Mouse (Mus musculus) neural tube, embryonic 12.5 days (tissue): Measurements from ENCODE around the gene Clcn7. TPM values are rescaled to one million over a fixed set of nuclear protein-coding genes. Genes with fewer than 3 reads are reported as not detected.

Source experiments
- ATAC-seq: fragments of 200-750 bp; cut with Nextera tagmentation; 2 replicates; pipeline ENCODE4 v1.8.0; 2017; ENCODE audit warnings: low read depth, mild to moderate bottlenecking, moderate TSS enrichment, moderate library complexity; ENCODE audit not compliant: low FRiP score
- H3K27ac ChIP-seq: fragments of 300-500 bp; sonication (generic); 2 replicates; pipeline ENCODE4 v1.5.1; 2016
- H3K27me3 ChIP-seq: fragments of 300-500 bp; sonication (generic); replicated peaks from 2 replicates; pipeline ENCODE4 v1.6.1; 2016; ENCODE audit warnings: mild to moderate bottlenecking
- H3K36me3 ChIP-seq: fragments of 300-500 bp; sonication (generic); 2 replicates; pipeline ENCODE4 v1.6.1; 2016; ENCODE audit warnings: mild to moderate bottlenecking
- H3K4me1 ChIP-seq: fragments of 300-500 bp; sonication (generic); 2 replicates; pipeline ENCODE4 v1.6.1; 2016
- H3K4me2 ChIP-seq: fragments of 300-500 bp; sonication (generic); replicated peaks from 2 replicates; pipeline ENCODE4 v1.6.1; 2016; ENCODE audit warnings: mild to moderate bottlenecking
- H3K4me3 ChIP-seq: fragments of 300-500 bp; sonication (generic); 2 replicates; pipeline ENCODE4 v1.5.1; 2016
- H3K9ac ChIP-seq: fragments of 300-500 bp; sonication (generic); 2 replicates; pipeline ENCODE4 v1.6.1; 2016; ENCODE audit warnings: mild to moderate bottlenecking
- H3K9me3 ChIP-seq: fragments of 300-500 bp; sonication (generic); 2 replicates; pipeline ENCODE4 v1.6.1; 2016; ENCODE audit warnings: mild to moderate bottlenecking
- WGBS: fragments of 180-500 bp; shearing (Covaris S2); methylation state at CpG from one replicate; pipeline ENCODE4 v1.1.7; 2016; 5-methylcytosine and 5-hydroxymethylcytosine counted together
- polyA plus RNA-seq: library from polyadenylated mRNA; unstranded; fragments of >200 nt; fragmentation: Nextera tagmentation; extraction: Ambion mirVana; gene quantifications from 2 replicates; pipeline ENCODE4 v1.2.1, GENCODE M21; 2016

Gene Clcn7
- polyA plus RNA-seq, 1 experiment from 2014 or later: 25.1 TPM

DNA sequence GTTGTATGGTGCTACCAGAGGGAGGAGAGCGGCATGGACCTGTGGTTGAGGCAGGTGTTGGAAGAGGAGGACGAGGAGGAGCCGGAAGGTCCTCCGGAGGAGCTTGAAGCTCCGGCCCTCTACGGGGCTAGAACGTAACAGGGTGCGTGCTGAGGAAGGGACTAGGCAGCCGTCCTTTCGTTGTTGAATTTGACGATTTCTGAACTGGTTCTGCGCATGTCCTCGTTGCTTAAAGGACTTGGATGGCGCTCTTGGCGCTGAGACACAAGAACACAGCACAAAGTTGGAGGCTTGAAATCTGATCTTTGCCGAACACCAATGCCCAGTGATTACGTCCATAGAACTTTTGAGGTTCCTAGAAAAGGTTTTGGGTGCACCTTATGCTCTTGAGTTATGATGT is 51.8 kb downstream of the Clcn7 start:
- Histone ChIP-seq H3K4me2 (peak overlapping the region; percentile 96), H3K27ac (no peak overlapping the region), H3K4me1 (peaks cover 25% of the 10 kb centered on the region), H3K4me3 (peak overlapping the region; percentile 78), H3K9me3 (no peaks in the 10 kb centered on the region), H3K9ac (peak overlapping the region; percentile 87), H3K27me3 (no peaks in the 10 kb centered on the region), H3K36me3 (no peaks in the 10 kb centered on the region)
- peak; percentile 15; the same call in 1 of the 2 replicates for ATAC-seq
- 10% methylated on average over 17 of the region's 17 CpGs for WGBS

DNA sequence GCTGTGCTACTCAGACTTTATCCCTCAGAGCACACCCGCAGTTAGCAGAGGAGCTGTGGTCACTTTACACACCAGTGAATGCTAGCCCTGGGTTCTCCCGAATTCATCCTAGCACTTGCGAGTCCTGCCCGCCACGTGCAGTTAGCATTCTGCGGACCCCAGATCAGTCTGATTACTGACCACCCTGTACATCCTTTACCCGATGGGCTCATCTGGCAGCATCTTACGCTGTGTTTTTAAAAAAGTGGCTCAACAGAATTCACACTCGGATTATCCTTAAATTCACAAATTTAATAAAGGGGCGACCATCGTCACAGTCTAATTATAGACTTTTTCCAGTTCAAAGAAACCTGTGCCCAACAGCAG is 54.6 kb downstream of the Clcn7 start:
- Histone ChIP-seq H3K9ac (peak overlapping the region; percentile 82), H3K27me3 (no peaks in the 10 kb centered on the region), H3K9me3 (no peaks in the 10 kb centered on the region), H3K36me3 (peaks cover 8% of the 10 kb centered on the region; the same call in 1 of the 2 replicates), H3K4me2 (peak overlapping the region; percentile 86), H3K4me1 (peaks cover 29% of the 10 kb centered on the region), H3K4me3 (peak overlapping the region; percentile 98), H3K27ac (no peak overlapping the region)
- 7% methylated on average over 11 of the region's 11 CpGs for WGBS
- no peak for ATAC-seq

DNA sequence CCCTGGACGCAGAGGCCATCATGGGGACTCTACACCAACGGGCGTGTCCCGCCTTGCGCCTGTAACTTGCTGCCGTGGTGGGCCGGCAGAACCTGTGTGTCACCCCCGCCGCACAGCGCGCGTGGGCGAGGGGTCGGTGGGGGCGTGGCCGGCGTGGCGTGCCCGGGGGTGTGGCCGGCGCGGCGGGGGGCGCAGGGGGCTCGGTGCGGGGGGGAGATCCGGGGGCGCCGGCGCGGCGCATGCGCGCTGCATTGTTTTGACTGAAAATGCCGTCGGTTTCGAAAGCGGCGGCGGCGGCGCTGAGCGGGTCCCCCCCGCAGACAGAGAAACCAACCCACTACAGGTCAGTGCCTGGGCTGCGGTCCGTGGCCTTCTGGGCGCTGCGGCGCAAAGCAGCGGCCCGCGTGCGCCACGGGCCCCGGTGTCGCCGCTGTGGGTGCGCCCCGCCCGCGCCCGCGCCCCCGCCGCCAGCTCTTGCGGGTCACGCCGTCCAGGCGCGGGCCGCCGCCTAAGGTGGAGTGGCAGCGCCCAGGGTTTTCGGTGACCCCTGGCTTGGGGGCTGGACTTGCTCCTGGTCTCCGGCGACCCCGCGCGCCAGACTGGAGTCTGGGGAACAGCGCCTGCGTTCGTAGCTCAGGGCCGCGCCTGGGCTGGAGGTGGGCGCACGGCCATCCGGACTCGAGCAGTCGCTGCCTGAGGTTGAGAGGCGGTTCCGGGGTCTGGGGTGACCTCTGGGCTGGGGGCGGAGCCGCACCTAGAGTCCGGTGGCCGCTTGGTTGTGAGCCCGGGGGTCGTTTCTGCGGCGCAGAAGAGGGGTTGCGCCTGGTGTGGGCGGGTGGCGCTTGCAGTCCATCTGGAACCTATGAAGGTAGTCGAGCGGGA is 55.2 kb downstream of the Clcn7 start, which contains the start of gene Unkl:
TSS of gene Unkl (plus strand) at position 248 of the 882 bp plus-strand sequence.
- H3K9me3 ChIP-seq: no peaks in the 10 kb centered on the region
- H3K27ac ChIP-seq: no peak within 1 kb of the TSS
- peaks cover 26% of the 10 kb centered on the region for H3K4me1 ChIP-seq
- H3K27me3 ChIP-seq: no peaks in the 10 kb centered on the region
- H3K9ac ChIP-seq: peak within 1 kb of the TSS; percentile 82
- under 1% methylated on average over 103 of the region's 104 CpGs for WGBS
- ATAC-seq: peak; percentile 35
- peak within 1 kb of the TSS; percentile 98 for H3K4me3 ChIP-seq
- H3K4me2 ChIP-seq: peak within 1 kb of the TSS; percentile 86
- peaks cover 8% of the 10 kb centered on the region; the same call in 1 of the 2 replicates for H3K36me3 ChIP-seq

GRCm38 (mm10) chr17:25189091-25189490 is 55.9 kb downstream of the Clcn7 start:
- WGBS: 5% methylated on average over 15 of the region's 16 CpGs
- peak overlapping the region; percentile 98 for H3K4me3 ChIP-seq
- H3K27ac ChIP-seq: no peak overlapping the region
- H3K27me3 ChIP-seq: no peaks in the 10 kb centered on the region
- peak overlapping the region; percentile 82 for H3K9ac ChIP-seq
- H3K4me1 ChIP-seq: peaks cover 25% of the 10 kb centered on the region
- H3K4me2 ChIP-seq: peak overlapping the region; percentile 86
- peaks cover 8% of the 10 kb centered on the region; the same call in 1 of the 2 replicates for H3K36me3 ChIP-seq
- no peaks in the 10 kb centered on the region for H3K9me3 ChIP-seq
- no peak for ATAC-seq

- Histone ChIP-seq H3K4me1 (no peaks in the 10 kb centered on the region), H3K4me2 (no peak overlapping the region), H3K4me3 (no peak overlapping the region), H3K9me3 (no peaks in the 10 kb centered on the region), H3K27ac (no peak overlapping the region), H3K36me3 (peaks cover 52% of the 10 kb centered on the region), H3K9ac (no peak overlapping the region), H3K27me3 (no peaks in the 10 kb centered on the region)
- no peak for ATAC-seq
- 96% methylated on average over 4 of the region's 4 CpGs for WGBS
These were observed 69.2 kb downstream of the Clcn7 start for GRCm38 (mm10) chr17:25202401-25202800.

DNA sequence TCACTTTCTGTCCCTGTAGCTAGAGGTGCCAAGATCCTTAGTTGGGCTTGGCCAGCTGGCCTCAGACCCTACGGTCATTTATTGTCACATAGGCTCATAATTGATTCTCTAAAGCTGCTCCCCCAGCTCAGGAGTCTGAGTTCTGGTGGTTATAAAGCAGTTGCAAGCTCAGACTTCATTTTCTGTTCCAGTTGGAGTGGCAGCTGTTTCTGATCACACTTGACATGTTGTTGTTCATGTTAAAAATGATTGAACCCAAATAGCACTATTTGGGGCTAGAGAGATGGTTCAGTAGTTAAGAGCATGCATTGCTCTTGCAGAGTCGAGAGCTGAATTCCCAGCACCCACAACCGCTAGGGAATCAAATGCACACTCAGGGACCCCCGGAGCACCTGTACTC is 76.8 kb downstream of the Clcn7 start:
- no peak for ATAC-seq
- no peak overlapping the region for H3K27ac ChIP-seq
- H3K9me3 ChIP-seq: no peaks in the 10 kb centered on the region
- no peak overlapping the region for H3K4me3 ChIP-seq
- 94% methylated on average over 4 of the region's 4 CpGs for WGBS
- H3K27me3 ChIP-seq: no peaks in the 10 kb centered on the region
- peaks cover 89% of the 10 kb centered on the region for H3K36me3 ChIP-seq
- H3K4me2 ChIP-seq: no peak overlapping the region
- no peak overlapping the region for H3K9ac ChIP-seq
- no peaks in the 10 kb centered on the region for H3K4me1 ChIP-seq

DNA sequence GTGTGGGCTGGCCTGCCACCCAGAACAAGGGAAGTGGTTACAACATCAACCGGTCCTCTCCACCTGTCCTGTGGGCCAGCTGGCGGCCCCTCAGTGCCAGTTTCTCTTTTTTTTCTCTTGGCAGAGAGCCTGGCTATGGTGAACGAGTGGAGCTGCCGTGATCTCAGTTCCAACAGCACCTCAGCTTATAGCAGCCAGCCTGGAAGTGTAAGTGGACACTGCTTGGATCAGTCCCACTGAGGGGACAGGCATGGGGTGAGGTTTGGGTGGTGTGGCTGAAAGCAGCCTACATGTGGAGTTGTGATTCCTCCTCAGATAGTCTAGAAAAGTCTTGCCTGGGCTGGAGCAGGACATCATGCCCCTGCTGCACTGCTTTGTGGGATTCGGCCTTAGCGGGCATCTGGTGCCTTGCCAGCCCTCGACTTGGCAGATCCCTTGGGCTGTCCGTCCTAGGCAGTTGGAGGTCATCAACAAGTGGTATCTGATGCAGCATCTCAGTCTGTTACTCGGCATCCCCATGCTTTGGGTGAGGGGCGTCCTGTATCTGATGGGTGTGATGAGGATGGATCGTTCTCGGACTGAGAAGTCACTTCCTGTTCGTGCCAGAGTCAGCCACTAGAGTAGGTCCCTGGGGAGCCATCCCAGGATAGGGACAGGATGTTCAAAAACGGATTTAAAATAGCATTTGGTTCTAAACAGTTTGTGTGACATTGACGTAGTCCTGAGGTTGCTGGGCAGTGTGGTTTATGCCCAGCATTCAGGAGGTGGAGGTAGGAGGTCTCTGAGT is 77.7 kb downstream of the Clcn7 start:
- H3K4me1 ChIP-seq: no peaks in the 10 kb centered on the region
- H3K27ac ChIP-seq: no peak overlapping the region
- WGBS: 90% methylated on average over 15 of the region's 15 CpGs
- peaks cover 86% of the 10 kb centered on the region for H3K36me3 ChIP-seq
- ATAC-seq: no peak
- H3K4me3 ChIP-seq: no peak overlapping the region
- H3K9me3 ChIP-seq: no peaks in the 10 kb centered on the region
- no peaks in the 10 kb centered on the region for H3K27me3 ChIP-seq
- H3K4me2 ChIP-seq: no peak overlapping the region
- no peak overlapping the region for H3K9ac ChIP-seq

GRCm38 (mm10) chr17:25211705-25212104 is 78.5 kb downstream of the Clcn7 start:
- Histone ChIP-seq H3K36me3 (peaks cover 82% of the 10 kb centered on the region), H3K9ac (no peak overlapping the region), H3K9me3 (no peaks in the 10 kb centered on the region), H3K4me1 (no peaks in the 10 kb centered on the region), H3K4me2 (no peak overlapping the region), H3K4me3 (no peak overlapping the region), H3K27me3 (no peaks in the 10 kb centered on the region), H3K27ac (no peak overlapping the region)
- ATAC-seq: no peak
- 93% methylated on average over 4 of the region's 4 CpGs for WGBS

Other genes with a start within 250 kb of the Clcn7 start
- gene Nubp2, start 247.0 kb upstream of the Clcn7 start, polyA plus RNA-seq: 75.4 and 75.9 TPM in 2 replicates
- 53.1 and 57.7 TPM in 2 replicates for gene Spsb3, start 246.7 kb upstream of the Clcn7 start, polyA plus RNA-seq
- gene Eme2, start 238.3 kb upstream of the Clcn7 start, polyA plus RNA-seq: 41.6 and 44.5 TPM in 2 replicates
- gene Mrps34, start 238.3 kb upstream of the Clcn7 start, polyA plus RNA-seq: 89.9 and 98.4 TPM in 2 replicates
- 49.7 and 55.1 TPM in 2 replicates for gene Nme3, start 236.9 kb upstream of the Clcn7 start, polyA plus RNA-seq
- 78.9 and 82.1 TPM in 2 replicates for gene Mapk8ip3, start 196.4 kb upstream of the Clcn7 start, polyA plus RNA-seq
- 183 TPM in 2 replicates for gene Jpt2, start 172.7 kb upstream of the Clcn7 start, polyA plus RNA-seq
- 12.0 and 13.1 TPM in 2 replicates for gene Cramp1l, start 117.6 kb upstream of the Clcn7 start, polyA plus RNA-seq
- 23.0 and 29.4 TPM in 2 replicates for gene Ift140, start 117.3 kb upstream of the Clcn7 start, polyA plus RNA-seq
- gene Tmem204, start 49.8 kb upstream of the Clcn7 start, polyA plus RNA-seq: 11.1 and 11.7 TPM in 2 replicates
- 43.3 and 50.9 TPM in 2 replicates for gene Telo2, start 17.4 kb upstream of the Clcn7 start, polyA plus RNA-seq
- not detected in 2 replicates for gene Ptx4, start 12.6 kb upstream of the Clcn7 start, polyA plus RNA-seq
- not detected in 2 replicates for gene Ccdc154, start 29.1 kb downstream of the Clcn7 start, polyA plus RNA-seq
- not detected in 2 replicates for gene Gm38655, start 42.1 kb downstream of the Clcn7 start, polyA plus RNA-seq
- 34.1 and 36.2 TPM in 2 replicates for gene BC003965, start 51.2 kb downstream of the Clcn7 start, polyA plus RNA-seq
- 9.4 TPM in 2 replicates for gene Unkl, start 55.0 kb downstream of the Clcn7 start, polyA plus RNA-seq
- 67.1 and 71.3 TPM in 2 replicates for gene Gnptg, start 106.7 kb downstream of the Clcn7 start, polyA plus RNA-seq
- gene Tsr3, start 106.8 kb downstream of the Clcn7 start, polyA plus RNA-seq: 66.7 and 67.0 TPM in 2 replicates
- 2.3 and 4.0 TPM in 2 replicates for gene Baiap3, start 123.0 kb downstream of the Clcn7 start, polyA plus RNA-seq
- gene Ube2i, start 141.2 kb downstream of the Clcn7 start, polyA plus RNA-seq: 726 and 737 TPM in 2 replicates
- gene Prss34, start 165.0 kb downstream of the Clcn7 start, polyA plus RNA-seq: not detected in 2 replicates
- not detected in 2 replicates for gene Prss28, start 175.3 kb downstream of the Clcn7 start, polyA plus RNA-seq
- not detected in 2 replicates for gene Prss29, start 185.3 kb downstream of the Clcn7 start, polyA plus RNA-seq
- gene Tpsab1, start 212.2 kb downstream of the Clcn7 start, polyA plus RNA-seq: not detected in 2 replicates
- not detected in 2 replicates for gene Tpsb2, start 232.9 kb downstream of the Clcn7 start, polyA plus RNA-seq
- gene Tpsg1, start 235.9 kb downstream of the Clcn7 start, polyA plus RNA-seq: 0.31 and 0.43 TPM in 2 replicates